Mouse (Mus musculus) heart, adult 9 months (tissue): ENCODE results near the gene Btbd2.

Experiments
- DNase-seq, 2 experiments: peaks; one replicate each; pipeline ENCODE4 v3.0.0; 2022; ENCODE audit warnings: low spot score in 2 of 2

The Btbd2 gene

GRCm38 (mm10) chr10:80656863-80657623 is at the start of gene Btbd2:
Btbd2 (minus strand) TSS chr10:80657071.
- no peak for DNase-seq

- no peak for DNase-seq
Measured at GRCm38 (mm10) chr10:80705479-80705878, 48.6 kb upstream of the Btbd2 start.

GRCm38 (mm10) chr10:80705033-80705432 is 48.2 kb upstream of the Btbd2 start:
- no peak for DNase-seq

GRCm38 (mm10) chr10:80704418-80704817 is 47.5 kb upstream of the Btbd2 start:
- no peak for DNase-seq

- no peak for DNase-seq
Measured at GRCm38 (mm10) chr10:80703643-80704042, 46.8 kb upstream of the Btbd2 start.

- DNase-seq: peak; percentile 94 to 96
Measured at GRCm38 (mm10) chr10:80702536-80703390, 45.9 kb upstream of the Btbd2 start.

GRCm38 (mm10) chr10:80701721-80702535 is 45.1 kb upstream of the Btbd2 start, which contains the start of the genes Mob3a and Izumo4:
Mob3a (minus strand) TSS chr10:80701977.
Izumo4 (plus strand) TSS chr10:80702184.
- DNase-seq: peak; percentile 99 to 100

GRCm38 (mm10) chr10:80700732-80701131 is 43.9 kb upstream of the Btbd2 start:
- DNase-seq: no peak

GRCm38 (mm10) chr10:80700038-80700504 is 43.2 kb upstream of the Btbd2 start:
- no peak for DNase-seq

GRCm38 (mm10) chr10:80698605-80699004 is 41.7 kb upstream of the Btbd2 start:
- no peak for DNase-seq

- DNase-seq: no peak
Measured at GRCm38 (mm10) chr10:80697812-80698211, 40.9 kb upstream of the Btbd2 start.

GRCm38 (mm10) chr10:80697393-80697787 is 40.5 kb upstream of the Btbd2 start:
- DNase-seq: no peak

- no peak for DNase-seq
Measured at GRCm38 (mm10) chr10:80696502-80697392, 39.9 kb upstream of the Btbd2 start.

- DNase-seq: no peak
Measured at GRCm38 (mm10) chr10:80695801-80696501, 39.1 kb upstream of the Btbd2 start.

GRCm38 (mm10) chr10:80695186-80695585 is 38.3 kb upstream of the Btbd2 start:
- peak; percentile 61 to 85 for DNase-seq

GRCm38 (mm10) chr10:80694159-80694938 is 37.5 kb upstream of the Btbd2 start:
- DNase-seq: no peak

- no peak for DNase-seq
Measured at GRCm38 (mm10) chr10:80693401-80694045, 36.7 kb upstream of the Btbd2 start.

- no peak for DNase-seq
Measured at GRCm38 (mm10) chr10:80692249-80693165, 35.6 kb upstream of the Btbd2 start.
